Mouse (Mus musculus) testis, adult 2 months (tissue): ENCODE results near the gene Acvr1b.

Experiments
- CTCF ChIP-seq: fragments of 200-500 bp; IDR thresholded peaks from 2 replicates; pipeline ENCODE4 v1.5.1; 2012; ENCODE audit warnings: low read depth, mild to moderate bottlenecking, inconsistent platforms, low read length, moderate library complexity; ENCODE audit not compliant: control insufficient read depth, insufficient read depth, insufficient replicate concordance
- POLR2A ChIP-seq: fragments of 200-500 bp; IDR thresholded peaks from 2 replicates; pipeline ENCODE4 v1.6.1; 2012; ENCODE audit warnings: low read depth, mild to moderate bottlenecking, inconsistent platforms, low read length, moderate library complexity; ENCODE audit not compliant: control insufficient read depth

DNA sequence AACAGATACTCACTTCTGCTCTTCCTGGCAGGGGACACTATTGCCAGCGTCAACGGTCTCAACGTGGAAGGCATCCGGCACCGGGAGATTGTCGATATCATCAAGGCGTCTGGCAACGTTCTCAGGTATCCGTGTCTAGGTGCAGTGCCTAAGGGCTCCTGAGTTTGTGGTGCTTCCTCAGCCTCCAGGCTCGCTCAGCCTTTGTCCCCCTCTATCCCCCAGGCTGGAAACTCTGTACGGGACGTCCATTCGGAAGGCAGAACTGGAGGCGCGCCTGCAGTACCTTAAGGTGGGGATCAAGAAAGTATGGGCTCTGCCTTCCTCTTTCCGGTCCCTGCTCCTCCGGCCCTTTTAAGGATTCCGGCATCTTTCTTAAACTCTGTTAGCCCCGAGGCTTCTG, 56.6 kb downstream of the Acvr1b start:
- TF ChIP-seq CTCF (no peak), POLR2A (no peak)
